Mouse (Mus musculus): Measurements from ENCODE around the gene Ubqln5. TPM values are rescaled to one million over a fixed set of nuclear protein-coding genes. Genes with fewer than 3 reads are reported as not detected.

Gene Ubqln5
- not detected for total RNA-seq (2021)

- no peak for DNase-seq (ENCODE audit: extremely low spot score in 1 of 2, low spot score in 1 of 2)
These were observed at the start of gene Ubqln5 for GRCm38 (mm10) chr7:104129726-104130125. Gene Ubqln5 (minus strand): TSS chr7:104129826.

- DNase-seq (ENCODE audit: extremely low spot score in 1 of 2, low spot score in 1 of 2) = no peak
These were observed 49.4 kb upstream of the Ubqln5 start for GRCm38 (mm10) chr7:104179074-104179473.

GRCm38 (mm10) chr7:104178422-104179054 is 48.9 kb upstream of the Ubqln5 start:
- no peak for DNase-seq (ENCODE audit: extremely low spot score in 1 of 2, low spot score in 1 of 2)

GRCm38 (mm10) chr7:104175085-104175484 is 45.5 kb upstream of the Ubqln5 start:
- DNase-seq (ENCODE audit: extremely low spot score in 1 of 2, low spot score in 1 of 2) = no peak

- no peak for DNase-seq (ENCODE audit: extremely low spot score in 1 of 2, low spot score in 1 of 2)
These were observed 40.1 kb upstream of the Ubqln5 start for GRCm38 (mm10) chr7:104169634-104170204.

GRCm38 (mm10) chr7:104167105-104167504 is 37.5 kb upstream of the Ubqln5 start:
- DNase-seq (ENCODE audit: extremely low spot score in 1 of 2, low spot score in 1 of 2) = no peak

- DNase-seq (ENCODE audit: extremely low spot score in 1 of 2, low spot score in 1 of 2) = no peak
These were observed 20.8 kb upstream of the Ubqln5 start, which contains the start of gene Ubqlnl for GRCm38 (mm10) chr7:104150456-104150855. Gene Ubqlnl (minus strand): TSS chr7:104150556.

- DNase-seq (ENCODE audit: extremely low spot score in 1 of 2, low spot score in 1 of 2) = no peak
These were observed 13.6 kb upstream of the Ubqln5 start, which contains the start of gene Ubqln3 for GRCm38 (mm10) chr7:104143179-104143578. Gene Ubqln3 (minus strand): TSS chr7:104143279.

GRCm38 (mm10) chr7:104137305-104137704 is 7.7 kb upstream of the Ubqln5 start, which contains the start of gene Olfr643:
Gene Olfr643 (minus strand): TSS chr7:104137405.
- DNase-seq (ENCODE audit: extremely low spot score in 1 of 2, low spot score in 1 of 2) = no peak

- DNase-seq (ENCODE audit: extremely low spot score in 1 of 2, low spot score in 1 of 2) = no peak
These were observed 25.0 kb downstream of the Ubqln5 start, which contains the start of gene Olfr646 for GRCm38 (mm10) chr7:104104757-104104972. Gene Olfr646 (plus strand): TSS chr7:104104873.

- no peak for DNase-seq (ENCODE audit: extremely low spot score in 1 of 2, low spot score in 1 of 2)
These were observed 25.5 kb downstream of the Ubqln5 start for GRCm38 (mm10) chr7:104103913-104104756.

- DNase-seq (ENCODE audit: extremely low spot score in 1 of 2, low spot score in 1 of 2) = no peak
These were observed 44.3 kb downstream of the Ubqln5 start, which contains the start of gene Olfr645 for GRCm38 (mm10) chr7:104085365-104085764. Gene Olfr645 (minus strand): TSS chr7:104085465.

Other genes starting within 250 kb of the Ubqln5 start
- not detected for gene Olfr66, start 243.6 kb downstream of the Ubqln5 start, total RNA-seq (2021)
- not detected for gene Olfr64, start 235.3 kb downstream of the Ubqln5 start, total RNA-seq (2021)
- not detected for gene Olfr65, start 226.3 kb downstream of the Ubqln5 start, total RNA-seq (2021)
- gene Olfr631, start 201.0 kb downstream of the Ubqln5 start, total RNA-seq (2021) = not detected
- gene Olfr632, start 195.5 kb downstream of the Ubqln5 start, total RNA-seq (2021) = not detected
- not detected for gene Olfr633, start 185.4 kb downstream of the Ubqln5 start, total RNA-seq (2021)
- under 1 TPM; 0.05 to 0.07 TPM for gene Olfr635, start 158.7 kb downstream of the Ubqln5 start, total RNA-seq (2021)
- gene Olfr638, start 131.1 kb downstream of the Ubqln5 start, total RNA-seq (2021) = not detected
- gene Olfr639, start 112.5 kb downstream of the Ubqln5 start, total RNA-seq (2021) = under 1 TPM; 0.05 to 0.16 TPM
- not detected for gene Olfr640, start 104.3 kb downstream of the Ubqln5 start, total RNA-seq (2021)
- not detected for gene Olfr641, start 94.4 kb downstream of the Ubqln5 start, total RNA-seq (2021)
- not detected for gene Olfr642, start 77.2 kb downstream of the Ubqln5 start, total RNA-seq (2021)
- gene 4930516K23Rik, start 68.4 kb downstream of the Ubqln5 start, total RNA-seq (2021) = not detected
- gene Olfr644, start 58.0 kb downstream of the Ubqln5 start, total RNA-seq (2021) = not detected
- gene Olfr645, start 44.4 kb downstream of the Ubqln5 start, total RNA-seq (2021) = not detected
- gene Olfr646, start 25.0 kb downstream of the Ubqln5 start, total RNA-seq (2021) = not detected
- not detected for gene Olfr643, start 7.6 kb upstream of the Ubqln5 start, total RNA-seq (2021)
- gene Ubqln3, start 13.5 kb upstream of the Ubqln5 start, total RNA-seq (2021) = not detected
- gene Ubqlnl, start 20.7 kb upstream of the Ubqln5 start, total RNA-seq (2021) = not detected
- not detected for gene Olfm5, start 35.0 kb upstream of the Ubqln5 start, total RNA-seq (2021)
- gene Olfr648, start 53.6 kb upstream of the Ubqln5 start, total RNA-seq (2021) = under 1 TPM; 0.10 to 0.23 TPM
- not detected for gene Olfr649, start 66.2 kb upstream of the Ubqln5 start, total RNA-seq (2021)
- under 1 TPM; 0.30 to 0.59 TPM for gene Trim6, start 89.0 kb upstream of the Ubqln5 start, total RNA-seq (2021)
- gene Trim34a, start 114.6 kb upstream of the Ubqln5 start, total RNA-seq (2021) = under 1 TPM; 0.69 to 0.96 TPM
- gene Trim5, start 158.3 kb upstream of the Ubqln5 start, total RNA-seq (2021) = under 1 TPM; 0.25 to 0.94 TPM
- gene Trim12a, start 185.6 kb upstream of the Ubqln5 start, total RNA-seq (2021) = 1 to 10 TPM; 1.9 to 3.2 TPM
- gene Trim34b, start 199.6 kb upstream of the Ubqln5 start, total RNA-seq (2021) = under 1 TPM in 1 of 2 experiments, not detected in 1; 0.25 TPM
- gene Trim12c, start 223.5 kb upstream of the Ubqln5 start, total RNA-seq (2021) = 1 to 10 TPM; 1.2 to 2.1 TPM
- not detected for gene Trim30b, start 240.1 kb upstream of the Ubqln5 start, total RNA-seq (2021)